ENCODE assay signal across 26 mouse cellular contexts in the genomic region with DNA sequence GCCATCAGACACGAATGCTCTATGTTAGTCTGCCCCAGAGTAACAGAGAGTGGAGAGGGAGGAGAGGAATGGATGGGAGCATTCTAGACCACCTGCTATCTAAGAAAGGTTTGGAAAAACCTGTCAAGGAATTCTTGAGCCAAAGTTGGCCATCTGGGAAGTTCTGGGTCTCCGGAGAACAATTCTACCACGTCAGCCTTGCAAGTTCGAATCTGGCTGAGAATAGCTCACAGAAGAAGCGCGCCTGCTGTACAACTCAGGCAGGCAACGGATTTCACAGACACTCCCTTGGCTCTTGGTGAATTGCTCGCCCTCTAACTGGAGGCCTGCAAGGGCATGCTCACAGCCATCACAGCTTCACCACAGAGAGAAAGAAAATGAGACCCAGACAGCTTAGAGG. TPM values are rescaled to one million over a fixed set of nuclear protein-coding genes. Genes with fewer than 3 reads are reported as not detected.
DNase-seq lines count a peak whose midpoint lies in the region; ATAC-seq lines count a peak whose summit lies in the region.
"Had no signal": no experiment of that assay in that cellular context is flagged by ENCODE, and none has a peak within 500 bp of the region (broad histone marks: within the 10 kb centered on the region; RNA-seq: fewer than 3 reads in every experiment).

No protein-coding gene starts in this region.

- no peaks in the 10 kb centered on the region for H3K4me1 ChIP-seq in heart, embryonic 10.5 days
- H3K4me1 ChIP-seq in midbrain, embryonic 12.5 days: peaks cover 21% of the 10 kb centered on the region
- H3K4me1 ChIP-seq in midbrain, embryonic 11.5 days (ENCODE audit: control insufficient read depth, insufficient read depth, low read length): peaks cover 7% of the 10 kb centered on the region
- H3K4me1 ChIP-seq in forebrain, embryonic 14.5 days (ENCODE audit: control insufficient read depth, insufficient read depth, low read length): 0 out of 2 replicates have a peak, but pooled peaks cover 6% of the 10 kb centered on the region
- H3K4me1 ChIP-seq: liver, embryonic 15.5 days; lung, embryonic 15.5 days had no signal

- ATAC-seq in midbrain, embryonic 12.5 days (ENCODE audit: low FRiP score, low read depth): no peak
- no peak for ATAC-seq in midbrain, embryonic 11.5 days (ENCODE audit: low FRiP score)
- no peak for ATAC-seq in forebrain, embryonic 14.5 days

- no peaks in the 10 kb centered on the region for H3K27me3 ChIP-seq in heart, embryonic 10.5 days (ENCODE audit: insufficient read depth, poor library complexity, severe bottlenecking)
- H3K27me3 ChIP-seq in midbrain, embryonic 12.5 days: no peaks in the 10 kb centered on the region
- H3K27me3 ChIP-seq in midbrain, embryonic 11.5 days (ENCODE audit: control insufficient read depth, insufficient read depth, low read length): no peaks in the 10 kb centered on the region
- no peaks in the 10 kb centered on the region for H3K27me3 ChIP-seq in forebrain, embryonic 14.5 days (replicated peaks; ENCODE audit: control insufficient read depth, insufficient read depth, low read length)
- H3K27me3 ChIP-seq: heart, embryonic 13.5 days; liver, embryonic 15.5 days; lung, embryonic 15.5 days had no signal

- intact Hi-C loops in heart, postnatal 10 days (cut with DNase I): no loop called here

- WGBS in heart, embryonic 10.5 days: 74% methylated on average over 8 of the region's 8 CpGs
- 94% methylated on average over 8 of the region's 8 CpGs for WGBS in midbrain, embryonic 12.5 days
- 90% methylated on average over 8 of the region's 8 CpGs for WGBS in midbrain, embryonic 11.5 days
- WGBS in forebrain, embryonic 14.5 days: 89% methylated on average over 8 of the region's 8 CpGs

- no peak overlapping the region for H3K9ac ChIP-seq in midbrain, embryonic 12.5 days (replicated peaks)
- no peak overlapping the region for H3K9ac ChIP-seq in midbrain, embryonic 11.5 days (ENCODE audit: low read length)
- H3K9ac ChIP-seq in forebrain, embryonic 14.5 days (ENCODE audit: low read length): no peak overlapping the region
- H3K9ac ChIP-seq: heart, embryonic 13.5 days; liver, embryonic 15.5 days; lung, embryonic 15.5 days had no signal

- no peak overlapping the region for H3K4me2 ChIP-seq in midbrain, embryonic 12.5 days (replicated peaks)
- no peak overlapping the region for H3K4me2 ChIP-seq in midbrain, embryonic 11.5 days
- H3K4me2 ChIP-seq in forebrain, embryonic 14.5 days (ENCODE audit: low read length): no peak overlapping the region
- H3K4me2 ChIP-seq: heart, embryonic 13.5 days; liver, embryonic 15.5 days; lung, embryonic 15.5 days had no signal

- DNase-seq in cerebellum, postnatal 10 days: peak; percentile 60 to 61
- no peak for DNase-seq in cerebellum, adult 9-11 months
- no peak for DNase-seq in heart, embryonic 10.5 days (ENCODE audit: low spot score)
- DNase-seq in heart, postnatal 10 days: no peak
- DNase-seq in midbrain, embryonic 11.5 days (ENCODE audit: low spot score, missing footprints): no peak
- no peak for DNase-seq in forebrain, embryonic 14.5 days (ENCODE audit: low spot score)
- no peak for DNase-seq in adrenal gland, postnatal 25 days
- DNase-seq: adrenal gland, postnatal 14 days; cerebellum, adult 11-12 months; gastrocnemius, postnatal 14 days; heart, adult 18-20 months; kidney, adult 2 months; kidney, postnatal 10 days; liver; lung, postnatal 4 days; thymus, adult 18-20 months; thymus, postnatal 4 days had no signal

- no peaks in the 10 kb centered on the region for H3K36me3 ChIP-seq in heart, embryonic 10.5 days
- H3K36me3 ChIP-seq in midbrain, embryonic 12.5 days: peaks cover 48% of the 10 kb centered on the region
- H3K36me3 ChIP-seq in midbrain, embryonic 11.5 days (ENCODE audit: control insufficient read depth, insufficient read depth, low read length): peaks cover 14% of the 10 kb centered on the region
- peaks cover 25% of the 10 kb centered on the region for H3K36me3 ChIP-seq in forebrain, embryonic 14.5 days (ENCODE audit: control insufficient read depth, insufficient read depth, low read length)
- H3K36me3 ChIP-seq: embryonic facial prominence, embryonic 10.5 days; heart, embryonic 13.5 days; limb, embryonic 10.5 days; liver, embryonic 15.5 days; lung, embryonic 15.5 days had no signal

- no peak overlapping the region for H3K4me3 ChIP-seq in heart, embryonic 10.5 days
- H3K4me3 ChIP-seq in midbrain, embryonic 12.5 days: no peak overlapping the region
- H3K4me3 ChIP-seq in midbrain, embryonic 11.5 days (ENCODE audit: low read depth, low read length): no peak overlapping the region
- H3K4me3 ChIP-seq in forebrain, embryonic 14.5 days (ENCODE audit: low read depth, low read length): no peak overlapping the region
- H3K4me3 ChIP-seq: embryonic facial prominence, embryonic 10.5 days; heart, embryonic 13.5 days; limb, embryonic 10.5 days; liver, embryonic 15.5 days; lung, embryonic 15.5 days; myocyte had no signal

- no peaks in the 10 kb centered on the region for H3K9me3 ChIP-seq in heart, embryonic 10.5 days
- peaks cover 3% of the 10 kb centered on the region; the same call in 1 of the 2 replicates for H3K9me3 ChIP-seq in midbrain, embryonic 12.5 days
- H3K9me3 ChIP-seq in midbrain, embryonic 11.5 days (ENCODE audit: control insufficient read depth, low read length): no peaks in the 10 kb centered on the region
- H3K9me3 ChIP-seq in forebrain, embryonic 14.5 days (replicated peaks; ENCODE audit: control insufficient read depth, low read length): no peaks in the 10 kb centered on the region
- H3K9me3 ChIP-seq: embryonic facial prominence, embryonic 10.5 days; heart, embryonic 13.5 days; limb, embryonic 10.5 days; liver, embryonic 15.5 days; lung, embryonic 15.5 days had no signal

- H3K27ac ChIP-seq in heart, embryonic 10.5 days: peak overlapping the region; percentile 47; the same call in 1 of the 2 replicates
- 0 out of 2 replicates have a peak overlapping the region, but pooled peaks have one; percentile 30 for H3K27ac ChIP-seq in midbrain, embryonic 12.5 days (replicated peaks)
- no peak overlapping the region for H3K27ac ChIP-seq in midbrain, embryonic 11.5 days (ENCODE audit: low read depth, low read length)
- H3K27ac ChIP-seq in forebrain, embryonic 14.5 days (ENCODE audit: low read depth, low read length): 0 out of 2 replicates have a peak overlapping the region, but pooled peaks have one; percentile 44
- H3K27ac ChIP-seq: embryonic facial prominence, embryonic 10.5 days; heart, embryonic 13.5 days; limb, embryonic 10.5 days; liver, embryonic 15.5 days; lung, embryonic 15.5 days had no signal

RNA-seq across cellular contexts. Expression of a gene that starts 52.7 kb away (rescaled TPM):
- polyA plus RNA-seq in heart, embryonic 10.5 days (2016; fragmentation: Nextera tagmentation; extraction: Ambion mirVana): 0.28 and 0.62 TPM in 2 replicates
- total RNA-seq in heart, postnatal 10 days (2021): under 1 TPM in 1 of 2 experiments, not detected in 1; 0.02 TPM
- 49.5 and 59.0 TPM in 2 replicates for polyA plus RNA-seq in midbrain, embryonic 12.5 days (2016; fragmentation: Nextera tagmentation; extraction: Ambion mirVana)
- 40.9 and 45.2 TPM in 2 replicates for polyA plus RNA-seq in midbrain, embryonic 11.5 days (2014; fragmentation: Nextera tagmentation; extraction: Ambion mirVana)
- polyA plus RNA-seq in forebrain, embryonic 14.5 days (2014; fragmentation: Nextera tagmentation; extraction: Ambion mirVana): 39.5 and 58.9 TPM in 2 replicates
- not detected in 2 replicates for total RNA-seq in adrenal gland, postnatal 25 days (2021)
- total RNA-seq: heart, postnatal 25 days; megakaryocyte-erythroid progenitor cell, adult 5-6 weeks had no signal
- polyA plus RNA-seq: myocyte had no signal

Comparison
In these comparisons a context has a peak if more than half of its experiments do, and no peak if none do; other contexts are left out.
1. DNase-seq: peak in cerebellum, postnatal 10 days (2 of 2); none in cerebellum, adult 9-11 months (single experiment), heart, embryonic 10.5 days (single experiment), heart, postnatal 10 days (0 of 2), midbrain, embryonic 11.5 days (single experiment), forebrain, embryonic 14.5 days (single experiment) and adrenal gland, postnatal 25 days (single experiment).
2. RNA of a gene that starts 52.7 kb away (polyA plus RNA-seq): 49.5 to 59.0 TPM in midbrain, embryonic 12.5 days, 40.9 to 45.2 TPM in midbrain, embryonic 11.5 days and 39.5 to 58.9 TPM in forebrain, embryonic 14.5 days; 0.28 to 0.62 TPM in heart, embryonic 10.5 days; every median in the first group is over 10 times any median in the second.